Mouse (Mus musculus) MEL (cell line): ENCODE results near the gene Herpud2. TPM values are rescaled to one million over a fixed set of nuclear protein-coding genes. Genes with fewer than 3 reads are reported as not detected.
A peak's percentile ranks its signal among the peaks of the same experiment; 100 is the strongest.

Experiments used
- DNase-seq: peaks from one replicate; pipeline ENCODE4 v3.0.0; 2011; ENCODE audit warnings: low read depth, low spot score
- H3K27ac ChIP-seq: 2 replicates; pipeline ENCODE4 v1.5.1; 2012; ENCODE audit warnings: low read depth, mild to moderate bottlenecking, control low read depth, low read length, moderate library complexity; ENCODE audit not compliant: control insufficient read depth
- H3K27me3 ChIP-seq, 2 experiments: fragments of 150-350 bp in 1 of 2; sonication (generic) in 1 of 2; 2 replicates each; pipeline ENCODE4 v1.6.1; 2012; ENCODE audit warnings: low read length in 2 of 2, mild to moderate bottlenecking in 2 of 2, improper control_type of control experiment in 1 of 2, moderate library complexity in 1 of 2; ENCODE audit not compliant: insufficient read depth in 2 of 2, control insufficient read depth in 1 of 2
- H3K36me3 ChIP-seq, 2 experiments: 2 replicates each; pipeline ENCODE4 v1.6.1; 2012 to 2014; ENCODE audit warnings: low read length in 2 of 2, improper control_type of control experiment in 1 of 2, inconsistent platforms in 1 of 2, mild to moderate bottlenecking in 1 of 2; ENCODE audit not compliant: insufficient read depth in 2 of 2, control insufficient read depth in 1 of 2
- H3K4me1 ChIP-seq, 2 experiments: fragments of 150-350 bp in 1 of 2; sonication (generic) in 1 of 2; 2 replicates each; pipeline ENCODE4 v1.6.1; 2012; ENCODE audit warnings: low read length in 2 of 2, improper control_type of control experiment in 1 of 2, mild to moderate bottlenecking in 1 of 2; ENCODE audit not compliant: insufficient read depth in 2 of 2, control insufficient read depth in 1 of 2
- H3K4me3 ChIP-seq, 2 experiments: fragments of 150-350 bp in 1 of 2; sonication (generic) in 1 of 2; 2 replicates each; pipeline ENCODE4 v1.5.1; 2012; ENCODE audit warnings: low read depth in 2 of 2, low read length in 2 of 2, mild to moderate bottlenecking in 2 of 2, moderate library complexity in 2 of 2, control low read depth in 1 of 2, improper control_type of control experiment in 1 of 2; ENCODE audit not compliant: control insufficient read depth in 1 of 2, insufficient read depth in 1 of 2
- H3K79me2 ChIP-seq: 2 replicates; pipeline ENCODE4 v1.6.1; 2012; ENCODE audit warnings: mild to moderate bottlenecking, low read length, moderate library complexity; ENCODE audit not compliant: control insufficient read depth, poor library complexity, insufficient read depth
- H3K9ac ChIP-seq: 2 replicates; pipeline ENCODE4 v1.6.1; 2012; ENCODE audit warnings: low read depth, mild to moderate bottlenecking, control low read depth, low read length, moderate library complexity; ENCODE audit not compliant: control insufficient read depth, poor library complexity, severe bottlenecking
- H3K9me3 ChIP-seq: fragments of 150-350 bp; sonication (generic); replicated peaks from 2 replicates; pipeline ENCODE4 v1.6.1; 2012; ENCODE audit warnings: mild to moderate bottlenecking, low read length, improper control_type of control experiment, moderate library complexity; ENCODE audit not compliant: insufficient read depth
- BHLHE40 ChIP-seq: IDR thresholded peaks from 2 replicates; pipeline ENCODE4 v1.6.1; 2012; ENCODE audit warnings: low read depth, mild to moderate bottlenecking, inconsistent platforms, low read length, improper control_type of control experiment, borderline replicate concordance
- CHD1 ChIP-seq: IDR thresholded peaks from 2 replicates; pipeline ENCODE4 v1.6.1; 2012; ENCODE audit warnings: low read depth, mild to moderate bottlenecking, inconsistent platforms, low read length, improper control_type of control experiment
- CHD2 ChIP-seq: IDR thresholded peaks from 2 replicates; pipeline ENCODE4 v1.6.1; 2011; ENCODE audit warnings: low read length, improper control_type of control experiment
- CTCF ChIP-seq, 3 experiments: IDR thresholded peaks in 2 of 3; conservative IDR thresholded peaks in 1 of 3; 2 replicates each; pipeline ENCODE4 v1.5.1; 2011 to 2012; ENCODE audit warnings: low read length in 3 of 3, low read depth in 2 of 3, mild to moderate bottlenecking in 2 of 3, improper control_type of control experiment in 1 of 3, inconsistent platforms in 1 of 3, mixed read lengths in 1 of 3, moderate library complexity in 1 of 3; ENCODE audit not compliant: control insufficient read depth in 1 of 3, insufficient read depth in 1 of 3, poor library complexity in 1 of 3, severe bottlenecking in 1 of 3
- E2F4 ChIP-seq: IDR thresholded peaks from 2 replicates; pipeline ENCODE4 v1.6.1; 2011; ENCODE audit warnings: low read depth, low read length, improper control_type of control experiment, borderline replicate concordance
- ELF1 ChIP-seq: IDR thresholded peaks from 2 replicates; pipeline ENCODE4 v1.6.1; 2014; ENCODE audit warnings: low read depth, mild to moderate bottlenecking, inconsistent platforms, low read length, improper control_type of control experiment, moderate library complexity
- EP300 ChIP-seq, 2 experiments: IDR thresholded peaks; 2 replicates each; pipeline ENCODE4 v1.6.1; 2011; ENCODE audit warnings: improper control_type of control experiment in 2 of 2, low read length in 2 of 2, low read depth in 1 of 2, mild to moderate bottlenecking in 1 of 2
- ETS1 ChIP-seq: IDR thresholded peaks from 2 replicates; pipeline ENCODE4 v1.6.1; 2012; ENCODE audit warnings: low read depth, mild to moderate bottlenecking, inconsistent platforms, low read length, improper control_type of control experiment, moderate library complexity
- HCFC1 ChIP-seq: IDR thresholded peaks from 2 replicates; pipeline ENCODE4 v1.6.1; 2012; ENCODE audit warnings: low read depth, mild to moderate bottlenecking, inconsistent platforms, low read length, improper control_type of control experiment, moderate library complexity
- KAT2A ChIP-seq: conservative IDR thresholded peaks from 2 replicates; pipeline ENCODE4 v1.6.1; 2012; ENCODE audit warnings: low read depth, low read length, improper control_type of control experiment, inconsistent platforms
- MAX ChIP-seq: IDR thresholded peaks from 2 replicates; pipeline ENCODE4 v1.6.1; 2011; ENCODE audit warnings: low read length, improper control_type of control experiment
- POLR2AphosphoS2 ChIP-seq: IDR thresholded peaks from 2 replicates; pipeline ENCODE4 v1.6.1; 2011; ENCODE audit warnings: low read length, improper control_type of control experiment
- POLR2AphosphoS5 ChIP-seq: IDR thresholded peaks from 2 replicates; pipeline ENCODE4 v1.6.1; 2012; ENCODE audit warnings: low read depth, borderline replicate concordance, mild to moderate bottlenecking, inconsistent platforms, low read length, moderate library complexity, mixed read lengths
- RAD21 ChIP-seq: IDR thresholded peaks from 2 replicates; pipeline ENCODE4 v1.6.1; 2011; ENCODE audit warnings: mild to moderate bottlenecking, low read depth, low read length, improper control_type of control experiment
- RCOR1 ChIP-seq: IDR thresholded peaks from 2 replicates; pipeline ENCODE4 v1.6.1; 2012; ENCODE audit warnings: low read depth, mild to moderate bottlenecking, inconsistent platforms, low read length, improper control_type of control experiment
- SIN3A ChIP-seq: IDR thresholded peaks from 2 replicates; pipeline ENCODE4 v1.6.1; 2012; ENCODE audit warnings: low read length, improper control_type of control experiment, inconsistent platforms
- SMC3 ChIP-seq: IDR thresholded peaks from 2 replicates; pipeline ENCODE4 v1.6.1; 2011; ENCODE audit warnings: low read depth, low read length, improper control_type of control experiment
- TCF12 ChIP-seq: IDR thresholded peaks from 2 replicates; pipeline ENCODE4 v1.6.1; 2014; ENCODE audit warnings: low read depth, mild to moderate bottlenecking, inconsistent platforms, low read length, improper control_type of control experiment, moderate library complexity
- UBTF ChIP-seq: IDR thresholded peaks from 2 replicates; pipeline ENCODE4 v1.6.1; 2012; ENCODE audit warnings: low read depth, mild to moderate bottlenecking, inconsistent platforms, low read length, improper control_type of control experiment, moderate library complexity, borderline replicate concordance; ENCODE audit not compliant: insufficient read depth
- USF1 ChIP-seq: IDR thresholded peaks from 2 replicates; pipeline ENCODE4 v1.6.1; 2014; ENCODE audit warnings: low read depth, mild to moderate bottlenecking, inconsistent platforms, low read length, improper control_type of control experiment, moderate library complexity
- USF2 ChIP-seq, 2 experiments: IDR thresholded peaks; 2 replicates each; pipeline ENCODE4 v1.6.1; 2011 to 2012; ENCODE audit warnings: improper control_type of control experiment in 2 of 2, low read length in 2 of 2, borderline replicate concordance in 1 of 2, inconsistent platforms in 1 of 2, low read depth in 1 of 2, mild to moderate bottlenecking in 1 of 2; ENCODE audit not compliant: insufficient read depth in 1 of 2
- ZC3H11A ChIP-seq: IDR thresholded peaks from 2 replicates; pipeline ENCODE4 v1.6.1; 2012; ENCODE audit warnings: low read depth, mild to moderate bottlenecking, inconsistent platforms, low read length, improper control_type of control experiment
- ZKSCAN1 ChIP-seq: IDR thresholded peaks from 2 replicates; pipeline ENCODE4 v1.6.1; 2012; ENCODE audit warnings: low read depth, mild to moderate bottlenecking, inconsistent platforms, low read length, improper control_type of control experiment, moderate library complexity
- polyA plus RNA-seq, 2 experiments: library from polyadenylated mRNA; stranded (reverse) in 1 of 2; unstranded in 1 of 2; fragments of >175 nt in 1 of 2; fragments of >200 nt in 1 of 2; gene quantifications; 2 replicates each; pipeline versions ENCODE4 v1.2.1 to v1.2.4; 2012; ENCODE audit warnings: low replicate concordance in 2 of 2, low read depth in 1 of 2; ENCODE audit not compliant: insufficient read length in 2 of 2, insufficient read depth in 1 of 2, missing spikeins in 1 of 2
- total RNA-seq: library from RNA; depleted of rRNA; stranded (reverse); fragments of 300-350 nt; gene quantifications from 2 replicates; pipeline ENCODE4 v1.2.3, GENCODE M21; 2012

Gene Herpud2
- total and polyA plus RNA-seq, 3 experiments = 4.3 to 17.2 TPM; not detected in 1

- TF ChIP-seq KAT2A = no peak; the same call in 1 of the 2 replicates
- TF ChIP-seq ZKSCAN1 = peak; percentile 71
- TF ChIP-seq, all 39 proteins: peak for 24
These were observed 21.6 kb upstream of the Herpud2 start (continued) for GRCm38 (mm10) chr9:25173171-25173570.

GRCm38 (mm10) chr9:25169626-25170025 is 18.0 kb upstream of the Herpud2 start:
- H3K4me3 ChIP-seq = no peak overlapping the region
- TF ChIP-seq CTCF (IDR thresholded peaks at IDR 0.05 in 2 of 3, conservative IDR thresholded peaks at IDR 0.05 in 1 of 3; ENCODE audit: control insufficient read depth in 1 of 3, insufficient read depth in 1 of 3, low read depth in 2 of 3, low read length in 3 of 3, poor library complexity in 1 of 3, severe bottlenecking in 1 of 3) (peak in 1 of 3 experiments; percentile 1; a peak in 1 of 6 replicates), USF2 (IDR thresholded peaks at IDR 0.05; ENCODE audit: borderline replicate concordance in 1 of 2, insufficient read depth in 1 of 2, low read depth in 1 of 2, low read length in 2 of 2) (no peak), SMC3 (0 out of 2 replicates have a peak, but pooled peaks have one; percentile 12), E2F4 (no peak), SIN3A (no peak), CHD1 (no peak), TCF12 (no peak), MAX (no peak)
- no peak overlapping the region for H3K9ac ChIP-seq
- H3K4me1 ChIP-seq = peaks cover 11 to 21% of the 10 kb centered on the region in 2 experiments
- no peaks in the 10 kb centered on the region for H3K9me3 ChIP-seq
- no peak overlapping the region for H3K27ac ChIP-seq
- DNase-seq = no peak
- peaks cover 0 to 13% of the 10 kb centered on the region in 2 experiments; a peak in 2 of 4 replicates for H3K36me3 ChIP-seq
- no peaks in the 10 kb centered on the region for H3K27me3 ChIP-seq
- H3K79me2 ChIP-seq = no peaks in the 10 kb centered on the region

GRCm38 (mm10) chr9:25167458-25168084 is 16.0 kb upstream of the Herpud2 start:
- H3K79me2 ChIP-seq = no peaks in the 10 kb centered on the region
- no peak overlapping the region for H3K4me3 ChIP-seq
- H3K4me1 ChIP-seq = peaks cover 3 to 8% of the 10 kb centered on the region in 2 experiments; a peak in 2 of 4 replicates
- TF ChIP-seq POLR2AphosphoS5 (no peak), CHD2 (no peak), RCOR1 (peak; percentile 11; the same call in 1 of the 2 replicates), BHLHE40 (no peak), EP300 (IDR thresholded peaks at IDR 0.05; ENCODE audit: low read depth in 1 of 2, low read length in 2 of 2) (no peak), ETS1 (peak; percentile 23; the same call in 1 of the 2 replicates), ZKSCAN1 (no peak), CTCF (IDR thresholded peaks at IDR 0.05 in 2 of 3, conservative IDR thresholded peaks at IDR 0.05 in 1 of 3; ENCODE audit: control insufficient read depth in 1 of 3, insufficient read depth in 1 of 3, low read depth in 2 of 3, low read length in 3 of 3, poor library complexity in 1 of 3, severe bottlenecking in 1 of 3) (peak; percentile 85 to 94 (median 87)), POLR2AphosphoS2 (no peak), HCFC1 (0 out of 2 replicates have a peak, but pooled peaks have one; percentile 36), RAD21 (peak; percentile 98), UBTF (no peak), SMC3 (peak; percentile 96), ZC3H11A (peak; percentile 93), SIN3A (peak; percentile 69), ELF1 (peak; percentile 75), USF1 (no peak)
- TF ChIP-seq, all 39 proteins: peak for 9
- no peaks in the 10 kb centered on the region for H3K27me3 ChIP-seq
- H3K27ac ChIP-seq = no peak overlapping the region
- H3K36me3 ChIP-seq = peaks cover 0 to 7% of the 10 kb centered on the region in 2 experiments; a peak in 2 of 4 replicates
- no peaks in the 10 kb centered on the region for H3K9me3 ChIP-seq
- DNase-seq = peak; percentile 88
- H3K9ac ChIP-seq = no peak overlapping the region
